Mouse (Mus musculus): Measurements from ENCODE around the gene Zfp850. TPM values are rescaled to one million over a fixed set of nuclear protein-coding genes. Genes with fewer than 3 reads are reported as not detected.
A peak's percentile ranks its signal among the peaks of the same experiment; 100 is the strongest.

Zfp850 gene
- polyA plus RNA-seq (2015; fragmentation: Nextera tagmentation; extraction: Ambion mirVana), result 4.0 and 4.8 TPM in 2 replicates

DNA sequence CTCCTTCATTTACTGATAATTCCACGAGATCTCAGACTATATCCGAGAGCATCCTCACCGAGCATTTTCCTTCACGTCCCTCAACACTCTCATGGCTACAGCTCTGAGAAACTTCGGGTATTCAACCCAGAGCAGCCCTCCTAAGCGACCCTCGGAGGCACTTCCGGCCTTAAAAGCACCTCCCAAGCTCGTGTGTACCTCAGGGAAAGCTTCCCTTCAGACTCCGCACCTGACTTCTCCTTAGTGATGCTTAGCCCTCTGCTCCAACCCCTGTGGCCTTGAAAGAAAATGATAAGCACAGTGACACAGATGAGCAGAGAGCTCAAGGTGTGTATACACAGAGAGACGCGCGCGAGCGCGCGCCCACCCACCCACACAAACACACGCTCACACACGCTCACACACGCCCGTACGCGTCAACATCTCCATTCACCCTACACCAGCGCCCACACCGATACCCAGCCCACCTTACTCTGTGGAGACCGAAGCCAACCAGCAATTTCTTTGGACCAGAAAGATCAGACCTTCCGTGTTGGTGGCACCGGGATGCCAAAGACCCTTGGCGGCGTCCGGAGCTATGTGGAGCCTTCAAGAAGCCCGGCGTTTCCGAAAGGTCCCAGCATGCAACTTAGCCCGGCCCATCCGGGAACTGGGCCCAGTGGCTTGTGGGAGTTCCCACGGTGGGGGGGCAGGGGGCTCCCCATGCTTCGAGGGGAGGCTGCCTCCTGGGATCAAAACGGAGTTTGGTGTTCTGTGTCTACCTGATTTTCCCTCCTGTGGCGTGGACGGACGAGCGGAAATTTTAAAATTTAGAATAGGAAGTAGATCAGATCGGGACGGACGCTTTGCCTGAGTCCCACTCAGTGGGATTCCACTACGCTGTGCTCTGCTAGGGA, at the start of gene Zfp850:
Zfp850 (minus strand) TSS at position 567 of the 896 bp plus-strand sequence.
- H3K9ac ChIP-seq, result peak within 1 kb of the TSS; percentile 73
- no peaks in the 10 kb centered on the region for H3K27me3 ChIP-seq
- WGBS, result under 1% methylated on average over 47 of the region's 47 CpGs
- peak within 1 kb of the TSS; percentile 76 for H3K4me3 ChIP-seq
- peak; percentile 95; the same call in 1 of the 2 replicates for ATAC-seq (ENCODE audit: borderline replicate concordance, extremely low read depth, low FRiP score, low TSS enrichment)
- H3K9me3 ChIP-seq, result 0 out of 2 replicates have a peak, but pooled peaks cover 4% of the 10 kb centered on the region
- peaks cover 9% of the 10 kb centered on the region for H3K4me1 ChIP-seq
- no peaks in the 10 kb centered on the region for H3K36me3 ChIP-seq
- H3K27ac ChIP-seq, result peak within 1 kb of the TSS; percentile 32
- H3K4me2 ChIP-seq, result peak within 1 kb of the TSS; percentile 87

DNA sequence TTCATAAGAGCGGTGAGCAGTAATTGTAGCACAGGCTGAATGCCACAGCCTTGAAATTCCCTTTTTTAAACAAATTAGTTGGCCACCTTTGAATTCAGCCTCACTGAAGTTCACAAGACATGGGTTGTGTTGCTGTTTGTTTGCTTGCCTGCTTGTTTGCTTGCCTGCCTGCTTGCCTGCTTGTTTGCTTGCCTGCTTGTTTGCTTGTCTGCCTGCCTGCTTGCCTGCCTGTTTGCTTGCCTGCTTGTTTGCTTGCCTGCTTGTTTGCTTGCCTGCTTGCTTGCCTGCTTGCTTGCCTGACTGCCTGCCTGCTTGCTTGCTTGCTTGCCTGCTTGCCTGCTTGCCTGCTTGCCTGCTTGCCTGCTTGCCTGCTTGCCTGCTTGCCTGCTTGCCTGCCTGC, 46.1 kb upstream of the Zfp850 start:
- WGBS, result 85% methylated on average over 1 of the region's 1 CpGs
- ATAC-seq (ENCODE audit: borderline replicate concordance, extremely low read depth, low FRiP score, low TSS enrichment), result no peak
- no peaks in the 10 kb centered on the region for H3K27me3 ChIP-seq
- H3K4me2 ChIP-seq, result no peak overlapping the region
- no peaks in the 10 kb centered on the region for H3K9me3 ChIP-seq
- H3K4me3 ChIP-seq, result no peak overlapping the region
- H3K4me1 ChIP-seq, result no peaks in the 10 kb centered on the region
- H3K9ac ChIP-seq, result no peak overlapping the region
- no peak overlapping the region for H3K27ac ChIP-seq
- H3K36me3 ChIP-seq, result no peaks in the 10 kb centered on the region

DNA sequence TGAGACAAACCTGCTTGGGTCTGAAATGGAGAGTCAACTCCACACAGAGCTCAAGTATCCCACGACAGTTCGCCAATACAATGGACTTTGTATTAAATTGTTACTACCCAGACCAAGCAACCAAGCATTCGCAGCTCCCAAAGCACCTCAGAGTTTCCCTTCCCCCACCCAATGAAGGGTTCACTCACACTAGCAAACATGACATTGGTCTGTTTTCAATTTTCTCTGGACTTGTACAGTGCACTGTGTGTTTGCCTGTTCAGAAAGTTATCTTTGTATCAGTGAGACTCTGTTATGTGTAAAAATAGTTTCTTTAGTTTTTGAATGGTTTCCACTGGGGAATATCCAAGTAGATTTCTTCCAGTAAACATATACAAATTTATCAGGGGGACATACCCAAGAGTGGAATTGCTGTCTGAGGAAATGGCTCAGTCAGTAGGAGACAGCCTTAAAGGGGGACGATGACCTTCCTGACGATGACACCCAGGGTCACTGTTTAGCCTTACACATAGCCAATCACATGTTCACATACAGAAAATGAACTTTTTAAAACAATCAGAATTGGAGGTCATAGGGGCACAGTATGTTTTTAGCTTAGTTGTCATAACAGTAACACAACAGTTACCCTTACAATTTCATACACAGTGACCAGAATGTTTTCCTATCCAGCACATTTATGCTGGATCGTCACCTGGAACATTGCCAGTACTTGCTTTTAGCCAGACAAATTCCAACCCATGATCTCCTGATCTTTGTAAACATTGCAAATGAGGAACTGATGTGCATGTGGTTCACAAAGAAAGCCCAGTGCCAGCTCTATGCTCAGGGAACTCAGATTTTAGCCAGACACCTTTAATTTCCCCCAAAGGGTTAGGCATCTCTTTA, 39.4 kb upstream of the Zfp850 start:
- Histone ChIP-seq H3K9ac (no peak overlapping the region), H3K9me3 (no peaks in the 10 kb centered on the region), H3K4me1 (peaks cover 14% of the 10 kb centered on the region), H3K4me3 (no peak overlapping the region), H3K27me3 (no peaks in the 10 kb centered on the region), H3K27ac (peak overlapping the region; percentile 66), H3K4me2 (no peak overlapping the region), H3K36me3 (peaks cover 6% of the 10 kb centered on the region)
- ATAC-seq (ENCODE audit: borderline replicate concordance, extremely low read depth, low FRiP score, low TSS enrichment), result peak; percentile 25; the same call in 1 of the 2 replicates
- 67% methylated on average over 6 of the region's 6 CpGs for WGBS

DNA sequence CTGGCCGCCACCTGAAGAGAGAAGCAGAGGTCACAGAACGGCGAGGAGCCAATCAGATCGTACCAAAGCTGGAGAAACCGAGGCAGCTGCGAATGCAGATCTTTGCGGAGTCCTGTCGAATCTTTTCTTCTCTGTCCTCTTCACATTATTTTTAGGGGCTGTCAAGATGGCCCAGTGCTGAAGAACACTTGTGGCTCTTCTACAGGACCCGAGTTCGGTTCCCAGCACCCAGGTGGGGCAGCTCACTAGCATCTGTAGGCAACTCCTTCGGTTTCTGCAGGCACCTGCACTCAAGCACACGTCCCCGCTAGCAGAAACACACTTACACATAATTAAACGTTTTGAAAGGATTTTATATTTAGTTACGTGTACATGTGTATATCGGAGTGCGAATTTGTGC, 36.7 kb upstream of the Zfp850 start:
- WGBS, result 55% methylated on average over 17 of the region's 17 CpGs
- ATAC-seq (ENCODE audit: borderline replicate concordance, extremely low read depth, low FRiP score, low TSS enrichment), result no peak
- H3K4me3 ChIP-seq, result peak overlapping the region; percentile 88

DNA sequence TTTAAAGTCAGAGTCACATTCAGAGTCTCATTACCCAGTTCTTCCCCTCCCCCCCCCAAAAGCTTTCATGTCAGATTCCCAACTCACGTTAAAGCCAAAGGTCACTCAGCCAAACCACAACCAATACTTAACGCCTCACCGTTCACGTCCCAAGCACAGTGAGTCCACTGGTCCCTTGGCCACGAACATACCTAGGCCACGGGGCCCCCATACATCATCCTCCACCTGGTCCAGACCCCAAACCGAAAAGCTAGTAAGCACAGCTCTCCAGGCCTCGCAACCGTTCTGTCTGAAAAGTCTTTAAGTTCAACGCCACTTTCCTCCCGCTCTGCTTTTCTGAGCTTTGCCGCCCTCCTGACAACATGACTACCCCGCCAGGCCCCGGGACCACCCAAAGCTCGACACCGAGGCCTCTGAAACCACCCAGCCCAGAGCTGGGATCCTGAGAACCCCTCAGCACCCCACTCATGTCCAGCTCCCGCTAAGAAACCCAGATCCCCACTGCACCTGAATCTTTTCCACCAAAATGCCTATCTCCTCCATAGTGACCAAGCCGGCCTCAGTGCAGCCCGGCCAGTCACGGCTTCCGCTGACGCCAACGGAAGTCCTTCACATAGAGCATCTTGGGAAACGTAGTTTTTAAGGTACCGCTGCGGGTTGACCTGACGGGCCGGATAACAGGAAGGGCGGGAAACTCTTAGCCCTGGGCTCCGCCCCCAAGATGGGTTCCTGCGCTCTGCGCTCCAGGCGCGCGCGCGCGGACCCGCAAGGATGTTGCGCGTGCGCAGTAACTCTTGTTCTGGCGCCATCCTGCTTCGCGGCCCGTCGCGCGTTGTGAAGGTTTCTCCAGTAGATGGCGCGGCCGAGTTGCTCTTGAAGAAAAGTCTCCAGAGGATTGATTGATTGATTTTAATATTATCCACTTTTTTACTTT, 35.8 kb upstream of the Zfp850 start, which contains the start of gene Psmc4:
Psmc4 (minus strand) TSS at position 626 of the 934 bp plus-strand sequence.
- H3K4me2 ChIP-seq, result peak within 1 kb of the TSS; percentile 72
- H3K9me3 ChIP-seq, result no peaks in the 10 kb centered on the region
- peak within 1 kb of the TSS; percentile 83 for H3K9ac ChIP-seq
- ATAC-seq (ENCODE audit: borderline replicate concordance, extremely low read depth, low FRiP score, low TSS enrichment), result peak; percentile 96
- H3K27ac ChIP-seq, result no peak within 1 kb of the TSS
- peaks cover 14% of the 10 kb centered on the region for H3K4me1 ChIP-seq
- H3K4me3 ChIP-seq, result peak within 1 kb of the TSS; percentile 88
- no peaks in the 10 kb centered on the region for H3K27me3 ChIP-seq
- peaks cover 41% of the 10 kb centered on the region for H3K36me3 ChIP-seq
- WGBS, result under 1% methylated on average over 52 of the region's 52 CpGs

More for the DNA sequence above, 36.7 kb upstream of the Zfp850 start:
- peaks cover 33% of the 10 kb centered on the region for H3K36me3 ChIP-seq
- no peaks in the 10 kb centered on the region for H3K27me3 ChIP-seq
- H3K27ac ChIP-seq, result no peak overlapping the region
- H3K4me1 ChIP-seq, result peaks cover 14% of the 10 kb centered on the region
- no peaks in the 10 kb centered on the region for H3K9me3 ChIP-seq
- H3K4me2 ChIP-seq, result peak overlapping the region; percentile 38
- peak overlapping the region; percentile 30; the same call in 1 of the 2 replicates for H3K9ac ChIP-seq

DNA sequence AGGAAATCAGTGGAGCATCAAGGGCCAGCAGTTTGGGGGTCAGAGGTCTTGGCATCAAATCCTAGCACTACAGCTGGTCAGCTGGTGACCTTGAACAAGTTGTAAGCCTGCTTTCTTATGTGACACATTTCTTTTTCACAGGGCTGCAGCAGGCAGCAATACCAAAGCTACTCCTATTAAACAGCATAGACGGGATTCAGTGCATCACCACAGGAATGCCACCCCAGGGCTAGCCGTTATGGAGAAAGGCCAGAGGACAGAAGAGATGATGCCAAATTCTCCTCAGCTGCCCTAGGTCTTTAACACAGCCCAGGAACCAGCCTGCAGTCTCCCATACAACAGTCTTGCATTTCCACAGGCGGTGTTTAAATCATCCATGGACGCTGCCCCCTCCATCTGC, 30.6 kb upstream of the Zfp850 start:
- Histone ChIP-seq H3K4me2 (no peak overlapping the region), H3K9me3 (no peaks in the 10 kb centered on the region), H3K4me3 (no peak overlapping the region), H3K27me3 (no peaks in the 10 kb centered on the region), H3K36me3 (peaks cover 84% of the 10 kb centered on the region), H3K27ac (no peak overlapping the region), H3K9ac (no peak overlapping the region), H3K4me1 (peaks cover 8% of the 10 kb centered on the region)
- no peak for ATAC-seq (ENCODE audit: borderline replicate concordance, extremely low read depth, low FRiP score, low TSS enrichment)
- WGBS, result 86% methylated on average over 4 of the region's 4 CpGs

DNA sequence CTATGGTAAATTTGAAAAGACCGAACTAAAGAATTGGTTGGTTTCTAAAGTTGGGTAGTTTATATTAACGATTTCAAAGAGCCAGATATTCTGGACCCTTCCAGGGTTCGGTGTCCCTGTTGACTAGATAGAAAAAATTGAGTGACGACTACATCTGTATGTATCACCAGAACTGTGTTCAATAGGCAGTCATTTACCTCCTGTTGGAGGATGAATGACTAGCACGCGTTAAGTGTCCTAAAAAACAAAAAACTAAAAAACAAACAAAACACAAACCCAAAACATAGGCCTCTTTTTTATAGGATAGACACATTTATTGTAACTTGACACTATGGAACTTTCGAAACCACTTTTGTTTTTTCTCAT, 513 bp upstream of the Zfp850 start:
- H3K27ac ChIP-seq, result peak overlapping the region; percentile 32; the same call in 1 of the 2 replicates
- peak overlapping the region; percentile 87 for H3K4me2 ChIP-seq
- H3K36me3 ChIP-seq, result no peaks in the 10 kb centered on the region
- H3K9me3 ChIP-seq, result 0 out of 2 replicates have a peak, but pooled peaks cover 6% of the 10 kb centered on the region
- H3K9ac ChIP-seq, result peak overlapping the region; percentile 73
- WGBS, result 23% methylated on average over 7 of the region's 7 CpGs
- H3K27me3 ChIP-seq, result no peaks in the 10 kb centered on the region
- no peak; the same call in 1 of the 2 replicates for ATAC-seq (ENCODE audit: borderline replicate concordance, extremely low read depth, low FRiP score, low TSS enrichment)
- H3K4me1 ChIP-seq, result peaks cover 9% of the 10 kb centered on the region
- H3K4me3 ChIP-seq, result peak overlapping the region; percentile 76

DNA sequence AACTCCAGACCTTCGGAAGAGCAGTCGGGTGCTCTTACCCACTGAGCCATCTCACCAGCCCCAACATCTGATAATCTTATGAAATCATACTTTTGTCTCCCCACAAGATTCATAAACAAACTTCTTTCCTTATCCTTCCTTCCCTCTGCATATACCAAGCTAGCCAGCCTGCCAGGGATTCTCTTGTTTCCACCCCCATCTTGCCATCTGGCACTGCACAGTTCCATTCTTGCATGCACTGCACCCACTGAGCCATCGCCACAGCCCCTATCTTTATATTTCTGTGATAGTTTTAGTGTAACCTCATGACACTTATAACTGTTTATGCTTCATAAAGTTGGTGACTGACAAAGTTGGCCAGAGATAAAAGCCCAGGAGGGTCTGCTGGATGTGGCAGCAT, 3.6 kb downstream of the Zfp850 start:
- Histone ChIP-seq H3K9me3 (no peaks in the 10 kb centered on the region), H3K27me3 (no peaks in the 10 kb centered on the region), H3K27ac (no peak overlapping the region), H3K4me2 (no peak overlapping the region), H3K9ac (no peak overlapping the region), H3K4me3 (no peak overlapping the region), H3K36me3 (peaks cover 13% of the 10 kb centered on the region), H3K4me1 (peaks cover 9% of the 10 kb centered on the region)
- ATAC-seq (ENCODE audit: borderline replicate concordance, extremely low read depth, low FRiP score, low TSS enrichment), result no peak
- WGBS, result 98% methylated on average over 3 of the region's 3 CpGs

DNA sequence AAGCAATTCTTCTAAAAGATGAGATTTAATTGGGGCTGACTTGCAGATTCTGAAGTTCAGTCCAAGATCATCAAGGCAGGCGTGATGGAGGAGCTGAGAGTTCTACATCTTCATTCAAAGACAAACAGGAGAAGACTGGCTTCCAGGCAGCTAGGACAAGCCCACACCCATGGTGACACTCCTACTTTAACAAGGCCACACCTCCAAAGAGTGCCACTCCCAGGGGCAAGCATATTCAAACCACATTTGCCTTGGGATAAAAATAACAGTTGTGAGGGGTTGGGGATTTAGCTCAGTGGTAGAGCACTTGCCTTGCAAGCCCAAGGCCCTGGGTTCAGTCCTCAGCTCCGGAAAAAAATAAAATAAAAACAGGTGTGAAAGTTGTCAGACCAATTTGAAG, 31.7 kb downstream of the Zfp850 start:
- 68% methylated on average over 2 of the region's 2 CpGs for WGBS
- H3K9me3 ChIP-seq, result peaks cover 26% of the 10 kb centered on the region; the same call in 1 of the 2 replicates
- peaks cover 8% of the 10 kb centered on the region for H3K4me1 ChIP-seq
- H3K36me3 ChIP-seq, result peaks cover 9% of the 10 kb centered on the region
- ATAC-seq (ENCODE audit: borderline replicate concordance, extremely low read depth, low FRiP score, low TSS enrichment), result no peak
- H3K27ac ChIP-seq, result no peak overlapping the region
- no peak overlapping the region for H3K4me2 ChIP-seq
- no peak overlapping the region for H3K4me3 ChIP-seq
- H3K9ac ChIP-seq, result no peak overlapping the region
- H3K27me3 ChIP-seq, result no peaks in the 10 kb centered on the region

DNA sequence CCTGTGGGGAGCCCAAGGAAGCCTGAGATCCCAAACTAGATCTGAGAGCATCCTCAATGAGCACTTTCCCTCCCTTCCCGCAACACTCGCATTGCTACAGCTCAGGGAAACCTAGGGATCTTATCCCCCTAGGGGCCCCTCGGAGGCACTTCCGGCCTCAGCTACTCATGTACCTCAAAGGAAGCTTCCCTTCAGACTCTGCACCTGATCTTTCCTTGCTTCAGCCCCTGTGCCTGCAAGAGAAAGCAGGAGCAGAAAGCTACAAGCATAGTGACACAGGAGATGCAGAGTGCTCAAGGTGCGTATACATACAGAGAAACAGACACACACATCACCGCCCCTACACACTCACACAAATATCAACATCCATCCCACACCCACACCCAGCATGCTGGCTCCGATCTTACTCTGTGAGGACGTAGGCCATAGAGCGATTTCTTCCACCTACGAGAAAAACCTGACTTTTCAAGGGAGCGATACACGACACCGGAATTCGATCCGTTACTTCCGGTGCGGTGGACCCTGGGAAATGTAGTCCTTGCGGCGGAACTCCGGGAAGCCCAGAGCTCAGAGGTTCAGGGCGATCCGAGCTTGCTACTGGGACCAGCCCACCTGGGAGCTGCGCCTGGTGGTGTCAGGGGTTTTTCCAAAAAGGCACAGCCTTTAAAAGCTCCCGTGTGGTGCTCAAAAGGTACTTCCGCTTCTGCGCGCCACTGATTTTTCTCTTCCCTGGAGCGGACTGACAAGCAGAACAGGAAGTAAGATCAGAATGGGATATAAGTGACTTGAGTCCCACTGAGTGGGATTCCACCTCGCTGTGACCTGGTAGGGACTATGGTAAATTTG, 35.0 kb downstream of the Zfp850 start, which contains the start of gene Zfp780b:
Zfp780b (minus strand) TSS at position 489 of the 846 bp plus-strand sequence.
- H3K4me3 ChIP-seq, result peak within 1 kb of the TSS; percentile 65
- peak within 1 kb of the TSS; percentile 81 for H3K27ac ChIP-seq
- 0% methylated on average over 29 of the region's 29 CpGs for WGBS
- H3K9me3 ChIP-seq, result peaks cover 9% of the 10 kb centered on the region; the same call in 1 of the 2 replicates
- H3K4me2 ChIP-seq, result peak within 1 kb of the TSS; percentile 74
- H3K4me1 ChIP-seq, result peaks cover 8% of the 10 kb centered on the region
- H3K27me3 ChIP-seq, result no peaks in the 10 kb centered on the region
- peak within 1 kb of the TSS; percentile 76 for H3K9ac ChIP-seq
- 0 out of 2 replicates have a peak, but pooled peaks cover 4% of the 10 kb centered on the region for H3K36me3 ChIP-seq
- peak; percentile 88 for ATAC-seq (ENCODE audit: borderline replicate concordance, extremely low read depth, low FRiP score, low TSS enrichment)
